Mouse (Mus musculus): Measurements from ENCODE around the gene Dennd4a.

The Dennd4a gene

DNA sequence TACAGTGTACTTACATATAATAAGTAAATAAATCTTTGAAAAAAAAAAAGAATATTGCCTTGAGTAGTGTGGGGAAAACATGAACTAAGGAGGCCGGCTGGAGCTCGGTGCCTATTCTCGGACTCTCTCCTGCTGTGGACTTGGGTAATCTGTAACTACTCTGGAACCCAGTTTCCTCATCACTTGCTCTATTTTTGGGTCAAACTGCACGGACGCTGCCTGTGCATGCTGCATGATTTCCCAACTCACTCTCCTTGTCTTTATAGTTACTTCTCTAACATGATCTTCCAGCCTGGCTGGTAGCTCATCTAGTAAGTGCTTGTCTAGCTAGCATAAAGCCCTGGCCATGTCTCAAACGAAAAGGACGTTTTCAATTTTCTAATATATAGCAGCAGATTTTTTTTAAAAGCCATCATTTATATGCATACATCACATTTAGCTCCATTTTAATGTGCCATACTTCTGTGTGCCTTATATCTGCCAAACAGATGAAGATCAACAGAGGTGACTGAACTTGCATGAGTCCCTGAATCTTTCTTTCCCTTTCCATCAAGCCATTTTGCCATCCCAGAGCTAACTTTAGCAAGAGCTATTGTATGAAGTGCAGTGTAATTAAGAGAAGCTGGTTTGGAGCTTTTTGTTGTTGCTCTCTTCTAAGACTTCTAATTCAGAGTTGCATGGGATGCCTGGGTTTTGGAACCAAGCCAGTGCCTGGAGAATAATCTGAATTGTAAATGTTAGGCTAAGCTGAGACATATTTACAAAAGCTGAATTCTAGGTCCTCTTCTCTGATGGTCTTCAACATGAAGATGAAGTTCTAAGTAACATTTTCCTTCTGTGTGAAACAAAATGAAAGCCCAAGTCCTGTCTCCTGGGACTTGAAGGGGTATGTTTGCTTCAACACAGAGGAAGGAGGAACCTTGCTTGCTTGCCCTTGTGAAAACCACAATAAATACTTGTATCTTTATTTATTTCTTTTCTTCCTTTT, 20.2 kb upstream of the Dennd4a start:
- no peak for DNase-seq

DNA sequence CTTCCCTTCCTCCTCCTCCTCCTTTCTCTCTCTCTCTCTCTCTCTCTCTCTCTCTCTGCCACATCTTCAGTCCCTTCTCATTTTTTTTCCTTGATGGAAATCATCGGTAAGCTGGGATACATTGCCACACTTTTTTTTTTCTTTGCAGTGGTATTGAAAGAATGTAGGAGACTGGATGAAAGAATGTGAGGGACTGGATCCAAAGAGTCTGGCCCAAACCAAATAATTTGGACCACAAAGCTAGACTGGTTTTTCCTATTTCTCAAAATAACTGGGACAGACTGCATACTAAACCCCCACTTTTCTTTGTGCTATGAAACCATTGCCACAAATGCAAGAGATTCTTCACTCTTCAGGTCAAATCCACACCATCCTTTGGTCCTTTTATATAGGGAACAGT, 19.5 kb upstream of the Dennd4a start:
- no peak for DNase-seq

DNA sequence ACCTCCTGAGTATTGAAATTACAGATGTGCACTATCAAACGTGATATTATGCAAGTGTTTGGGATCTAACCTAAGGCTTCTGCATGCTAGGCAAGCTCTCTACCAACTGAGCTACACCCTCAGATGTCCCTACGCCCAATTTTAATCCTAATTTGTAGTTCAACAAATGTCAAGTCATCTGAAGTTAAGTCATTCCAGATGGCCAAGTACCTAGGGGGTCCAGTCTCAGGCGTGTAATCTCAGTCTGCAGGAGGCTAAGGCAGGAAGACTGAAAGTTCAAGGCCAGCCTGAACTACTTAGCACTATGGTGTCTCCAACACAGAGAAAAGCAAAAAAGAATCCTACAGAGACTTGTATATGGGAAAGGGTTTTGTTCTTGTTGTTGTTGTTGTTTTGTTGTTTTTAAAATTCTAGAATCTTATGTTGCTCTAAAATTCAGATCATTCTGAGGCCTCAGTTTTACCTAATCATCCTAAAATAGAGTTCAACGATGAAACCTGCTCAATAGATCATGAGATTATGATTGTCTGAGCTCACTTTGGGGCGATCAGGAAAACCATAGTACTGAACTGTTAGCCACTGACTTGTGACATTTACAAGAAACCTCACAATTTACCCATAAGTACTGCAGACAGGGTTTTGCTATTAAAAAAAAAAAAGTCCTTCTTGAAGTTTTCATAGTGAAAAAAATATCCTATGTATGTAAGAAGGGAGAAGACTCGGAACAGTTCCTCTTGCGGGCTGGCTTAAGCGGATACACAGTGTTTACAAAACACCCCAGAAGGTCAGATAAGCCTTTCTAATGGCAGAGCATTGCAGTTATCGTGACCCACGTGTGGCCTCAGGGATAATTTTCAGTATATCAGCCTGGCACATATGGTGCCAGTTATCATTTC, 18.5 kb upstream of the Dennd4a start:
- no peak for DNase-seq

DNA sequence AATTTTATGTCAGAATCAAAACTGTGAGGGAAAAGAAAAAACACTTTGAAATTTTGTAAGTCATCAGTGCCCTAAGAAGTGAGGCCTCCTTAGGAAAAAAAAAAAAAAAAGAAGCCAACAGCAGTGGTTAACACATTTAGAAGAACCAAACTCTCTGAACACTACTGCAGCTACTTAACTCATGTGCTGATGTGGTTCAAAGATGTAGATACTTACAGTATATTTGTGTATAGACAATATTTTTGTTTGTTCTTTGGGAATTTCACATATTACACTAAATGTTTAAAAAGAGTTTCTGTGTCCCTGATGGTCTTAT, 17.9 kb upstream of the Dennd4a start:
- DNase-seq: no peak

DNA sequence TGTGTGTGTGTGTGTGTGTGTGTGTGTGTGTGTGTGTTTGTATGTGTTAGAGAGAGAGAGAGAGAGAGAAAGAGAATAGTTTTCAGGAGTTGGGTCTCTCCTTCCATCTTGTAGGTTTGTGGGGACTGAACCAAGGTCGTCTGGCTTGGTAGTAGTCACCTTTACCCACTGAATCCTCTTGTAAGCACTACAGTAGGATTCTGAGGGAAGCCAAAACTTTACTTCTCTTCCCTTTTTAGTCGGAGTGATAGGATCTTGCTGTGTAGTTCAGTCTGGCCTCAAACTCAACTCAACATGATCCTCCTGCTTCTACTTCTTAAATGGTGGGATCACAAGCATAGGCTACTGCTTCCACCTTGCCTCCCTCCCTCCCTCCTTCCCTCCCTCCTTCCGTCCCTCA, 17.3 kb upstream of the Dennd4a start:
- DNase-seq: no peak

DNA sequence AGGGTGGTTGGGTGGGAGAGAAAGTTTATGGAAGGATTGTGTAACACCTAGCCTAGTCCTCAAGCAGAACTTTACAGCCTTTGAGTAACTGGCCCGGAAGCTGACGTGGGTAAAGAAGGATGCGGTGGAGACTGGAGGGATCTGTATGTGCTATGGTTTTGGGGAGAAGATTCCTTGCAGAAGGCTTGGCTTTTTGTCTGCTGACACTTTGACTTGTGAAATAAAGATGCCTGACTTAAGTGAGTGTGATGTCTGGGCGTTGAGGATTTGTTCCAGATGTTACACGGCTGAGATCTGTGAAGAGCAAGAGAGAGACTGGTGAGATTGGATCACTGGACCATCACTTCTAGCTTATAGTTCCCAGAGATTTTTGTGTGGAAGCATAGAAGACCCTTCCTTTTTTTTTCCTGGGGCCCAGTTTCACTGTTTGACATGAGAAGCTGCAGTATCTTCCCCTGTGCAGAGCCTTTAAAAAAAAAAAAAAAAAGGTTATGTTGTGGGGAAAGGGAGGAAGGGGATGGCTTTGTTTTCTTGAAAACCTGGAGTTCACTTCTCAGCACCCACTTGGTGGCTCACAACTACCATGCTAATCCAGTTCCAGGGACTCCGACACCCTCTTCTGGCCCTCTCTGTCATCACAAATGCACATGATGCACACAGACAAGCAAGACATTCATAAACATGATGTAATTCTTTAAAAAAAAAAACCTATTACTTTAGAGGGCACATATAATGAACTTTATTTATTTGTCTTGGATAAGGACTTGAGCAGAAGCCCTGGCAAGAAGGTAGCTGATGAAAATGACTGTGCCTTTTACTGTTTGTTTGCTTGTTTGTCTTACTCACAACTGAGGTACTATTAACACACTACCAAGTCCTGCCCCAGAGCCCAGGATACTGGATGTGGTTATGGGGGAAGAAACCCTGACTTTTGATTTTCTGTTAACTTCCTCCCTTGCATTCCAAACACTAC, 16.4 kb upstream of the Dennd4a start:
- DNase-seq: no peak

DNA sequence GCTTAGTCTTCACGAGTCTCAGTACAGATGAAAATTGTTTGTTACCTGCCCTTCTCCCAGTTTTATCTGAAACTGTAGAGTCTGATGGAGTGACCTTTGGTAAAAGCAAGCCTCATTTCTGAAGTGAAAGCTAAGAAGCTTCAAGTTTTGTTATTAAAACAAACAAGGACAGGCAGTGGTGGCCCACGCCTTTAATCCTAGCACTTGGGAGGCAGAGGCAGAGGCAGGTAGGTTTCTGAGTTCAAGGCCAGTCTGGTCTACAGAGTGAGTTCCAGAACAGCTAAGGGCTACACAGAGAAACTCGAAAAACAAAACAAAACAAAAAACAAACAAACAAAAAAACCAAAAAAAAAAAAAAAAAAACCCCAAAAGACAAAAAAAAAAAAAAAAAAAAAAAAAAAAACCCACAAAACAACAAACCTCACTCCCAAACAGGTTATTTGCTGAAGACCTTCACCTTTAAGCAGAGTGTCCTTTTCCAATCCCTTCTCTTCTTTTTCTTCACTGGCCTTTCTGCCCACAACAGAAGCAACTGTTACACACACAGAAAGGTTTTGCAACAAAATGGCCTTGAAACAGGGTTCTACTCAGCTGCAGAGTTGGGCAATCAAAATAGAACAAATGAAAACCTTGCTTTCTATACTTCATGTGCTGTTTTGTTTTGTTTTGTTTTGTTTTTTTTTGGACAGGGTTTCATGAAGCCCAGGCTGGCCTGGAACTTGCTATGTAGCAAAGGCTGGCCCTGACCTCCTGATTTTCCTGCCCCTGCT, 15.1 kb upstream of the Dennd4a start:
- DNase-seq: no peak

DNA sequence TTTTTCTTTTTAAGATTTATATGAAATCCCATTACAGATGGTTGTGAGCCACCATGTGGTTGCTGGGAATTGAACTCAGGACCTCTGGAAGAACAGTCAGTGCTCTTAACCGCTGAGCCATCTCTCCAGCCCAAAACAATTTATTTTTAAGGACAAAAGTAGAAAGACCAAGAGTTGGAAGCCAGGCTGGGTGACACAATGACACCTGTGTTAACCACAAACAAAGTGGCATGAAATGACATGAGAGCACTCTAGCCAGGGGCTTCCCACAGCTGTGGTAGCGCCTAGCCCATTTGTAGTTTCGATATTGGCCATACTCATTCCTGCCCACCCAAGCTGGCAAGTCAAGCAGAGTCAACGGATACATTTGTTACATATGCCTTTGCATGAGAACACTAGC, 13.7 kb upstream of the Dennd4a start:
- DNase-seq: no peak

DNA sequence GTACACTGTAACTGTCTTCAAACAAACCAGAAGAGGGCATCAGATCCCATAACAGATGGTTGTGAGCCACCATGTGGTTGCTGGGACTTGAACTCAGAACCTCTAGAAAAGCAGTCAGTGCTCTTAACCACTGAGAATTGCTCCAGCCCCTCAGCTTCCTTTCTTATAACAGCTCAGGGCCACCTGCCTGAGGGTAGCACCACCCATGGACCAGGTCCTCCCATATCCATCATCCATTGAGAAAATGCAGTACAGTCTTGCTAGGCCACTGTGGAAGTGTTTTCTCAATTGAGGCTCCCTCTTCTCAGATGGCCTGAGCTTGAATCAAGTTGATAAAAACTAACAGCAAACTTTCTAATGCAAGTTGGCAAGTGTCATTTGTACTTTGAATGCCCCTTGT, 13.0 kb upstream of the Dennd4a start:
- DNase-seq: no peak

DNA sequence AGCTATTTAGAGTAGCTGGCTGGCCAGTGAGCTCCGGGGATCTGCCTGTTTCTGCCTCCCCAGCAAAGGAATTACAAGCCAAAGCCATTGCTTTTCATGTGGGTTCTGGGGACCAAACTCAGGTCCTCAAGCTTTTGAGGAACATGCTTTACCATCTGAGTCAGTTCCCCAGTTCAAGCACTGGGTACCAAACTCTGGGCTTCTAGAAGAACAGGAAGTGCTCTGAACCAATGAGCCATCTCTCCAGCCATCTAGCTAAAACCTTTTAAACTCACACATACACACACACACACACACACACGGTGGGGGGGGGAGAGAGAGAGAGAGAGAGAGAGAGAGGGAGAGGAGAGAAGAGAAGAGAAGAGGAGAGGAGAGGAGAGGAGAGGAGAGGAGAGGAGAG, 12.3 kb upstream of the Dennd4a start:
- DNase-seq: no peak

DNA sequence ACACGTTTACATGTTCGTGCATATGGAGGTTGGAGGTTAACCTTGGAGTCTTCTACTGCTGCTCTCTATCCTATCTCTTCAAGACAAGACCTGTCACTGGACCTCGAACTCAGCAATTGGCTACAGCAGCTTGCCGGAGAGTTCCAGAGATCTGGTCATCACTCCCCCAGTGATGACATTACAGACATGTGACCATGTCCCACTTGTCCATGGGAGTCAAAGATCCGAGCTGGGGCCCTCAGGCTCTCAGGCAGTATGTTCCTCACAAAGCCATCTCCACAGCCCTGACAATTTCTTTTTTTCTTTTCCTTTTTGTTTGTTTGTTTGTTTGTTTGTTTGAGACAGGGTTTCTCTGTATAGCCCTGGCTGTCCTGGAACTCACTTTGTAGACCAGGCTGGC, 11.6 kb upstream of the Dennd4a start:
- no peak for DNase-seq

DNA sequence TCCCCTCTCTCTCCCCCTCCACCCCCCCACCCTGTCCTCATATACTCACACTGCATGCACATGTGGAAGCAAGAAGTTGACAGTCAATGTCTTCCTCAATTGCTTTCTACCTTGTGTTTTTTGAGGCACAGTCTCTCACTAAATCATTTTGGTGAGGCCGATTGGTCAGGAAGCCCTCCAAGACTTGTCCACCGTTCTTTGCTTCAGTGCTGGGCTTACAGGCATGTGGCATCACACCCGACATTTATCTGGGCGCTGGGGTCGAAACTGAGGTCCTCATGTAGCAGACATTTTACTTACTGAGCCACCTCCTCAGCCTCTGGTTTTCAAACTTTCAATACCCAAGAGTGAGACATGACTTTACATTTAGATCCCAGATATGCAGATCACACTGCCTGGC, 8.6 kb upstream of the Dennd4a start:
- no peak for DNase-seq

DNA sequence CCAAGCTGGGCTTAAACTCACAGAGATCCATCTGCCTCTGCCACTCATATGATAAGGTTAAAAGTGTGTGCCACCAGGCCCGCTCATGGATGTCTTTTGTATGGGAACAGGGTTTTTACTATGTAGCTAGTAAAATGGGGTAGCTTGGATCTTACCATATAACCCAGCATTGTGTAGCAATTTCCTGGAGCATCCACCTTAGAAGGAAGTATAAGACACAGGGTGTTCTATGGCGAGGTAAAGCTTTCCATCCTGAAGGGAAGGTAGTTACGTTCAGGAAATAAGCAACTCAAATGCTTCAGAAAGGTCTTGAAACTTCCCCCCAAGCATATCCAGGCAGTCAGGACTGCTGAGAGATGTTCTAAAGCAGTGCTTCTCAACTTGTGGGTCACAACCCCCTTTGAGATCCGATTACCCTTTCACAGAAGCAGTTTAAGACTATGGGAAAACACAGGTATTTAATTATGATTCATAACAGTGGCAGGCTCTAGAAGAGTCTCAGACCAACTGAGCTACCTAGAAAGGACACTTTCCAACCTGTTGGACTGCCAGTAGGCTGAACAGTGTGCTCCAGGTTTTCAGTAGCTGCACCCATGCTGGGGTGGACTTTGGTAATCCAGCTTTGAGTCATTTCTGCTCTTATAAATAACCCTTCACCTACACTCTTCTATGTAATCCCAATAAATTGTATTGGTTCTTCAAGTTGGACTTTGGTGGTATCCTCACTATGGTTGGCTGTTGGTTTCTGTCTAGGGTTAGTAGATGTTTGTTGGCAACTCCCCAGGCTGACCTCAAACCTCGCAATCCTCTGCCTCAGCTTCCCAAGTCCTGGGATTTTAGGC, 7.5 kb upstream of the Dennd4a start:
- no peak for DNase-seq

DNA sequence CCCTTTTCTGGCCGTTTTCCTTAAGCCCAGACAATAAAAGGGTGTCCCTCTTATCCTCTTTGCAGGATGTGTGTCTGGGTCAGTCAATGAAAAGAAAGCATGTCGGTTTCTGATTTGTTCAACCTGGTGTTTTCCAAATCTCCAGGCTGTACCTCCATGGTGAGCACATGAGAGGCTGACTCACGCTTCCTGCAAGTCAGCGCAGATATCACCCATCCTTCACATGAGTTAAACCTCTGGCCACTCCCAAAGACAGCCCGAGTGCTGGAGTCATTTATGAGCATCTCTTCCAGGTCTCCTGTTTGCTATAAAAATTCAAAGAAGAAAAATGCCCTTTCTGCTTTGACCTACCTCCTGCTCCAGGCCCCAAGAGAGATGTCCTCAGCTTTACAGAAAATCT, 5.3 kb upstream of the Dennd4a start:
- DNase-seq: no peak

DNA sequence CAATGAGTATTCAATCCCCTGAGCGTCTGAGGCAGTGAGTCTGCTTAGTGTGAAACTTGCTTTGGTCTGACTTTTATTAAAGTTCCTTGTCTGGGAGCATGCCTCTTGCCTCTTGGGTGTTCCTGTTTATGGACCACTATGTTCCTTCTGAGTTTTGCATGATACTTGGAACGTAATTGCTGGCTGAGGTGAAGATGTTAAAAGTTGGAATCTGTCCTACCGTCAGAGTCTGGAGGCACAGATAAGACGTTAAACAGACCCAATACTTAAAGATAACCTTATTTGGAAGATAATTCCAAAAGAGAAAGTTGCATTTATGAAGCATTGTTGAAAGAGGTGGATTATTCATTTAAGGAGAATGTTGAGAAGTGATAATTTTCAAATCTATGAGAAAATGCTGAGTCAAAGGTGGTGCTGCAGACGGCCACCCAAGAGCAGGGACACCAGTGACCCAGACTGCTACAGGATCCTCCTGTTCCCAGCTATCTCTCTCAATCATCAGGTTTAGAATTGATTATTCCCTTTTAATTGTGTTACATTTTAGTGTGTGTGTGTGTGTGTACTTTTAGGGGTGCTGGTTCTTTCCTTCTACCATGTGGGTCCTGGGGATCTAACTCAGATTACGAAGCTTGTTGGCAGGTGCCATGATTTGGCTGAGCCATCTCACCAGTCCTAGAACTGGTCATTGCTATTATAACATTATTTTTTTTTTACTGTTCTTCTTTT, 4.6 kb upstream of the Dennd4a start:
- no peak for DNase-seq

DNA sequence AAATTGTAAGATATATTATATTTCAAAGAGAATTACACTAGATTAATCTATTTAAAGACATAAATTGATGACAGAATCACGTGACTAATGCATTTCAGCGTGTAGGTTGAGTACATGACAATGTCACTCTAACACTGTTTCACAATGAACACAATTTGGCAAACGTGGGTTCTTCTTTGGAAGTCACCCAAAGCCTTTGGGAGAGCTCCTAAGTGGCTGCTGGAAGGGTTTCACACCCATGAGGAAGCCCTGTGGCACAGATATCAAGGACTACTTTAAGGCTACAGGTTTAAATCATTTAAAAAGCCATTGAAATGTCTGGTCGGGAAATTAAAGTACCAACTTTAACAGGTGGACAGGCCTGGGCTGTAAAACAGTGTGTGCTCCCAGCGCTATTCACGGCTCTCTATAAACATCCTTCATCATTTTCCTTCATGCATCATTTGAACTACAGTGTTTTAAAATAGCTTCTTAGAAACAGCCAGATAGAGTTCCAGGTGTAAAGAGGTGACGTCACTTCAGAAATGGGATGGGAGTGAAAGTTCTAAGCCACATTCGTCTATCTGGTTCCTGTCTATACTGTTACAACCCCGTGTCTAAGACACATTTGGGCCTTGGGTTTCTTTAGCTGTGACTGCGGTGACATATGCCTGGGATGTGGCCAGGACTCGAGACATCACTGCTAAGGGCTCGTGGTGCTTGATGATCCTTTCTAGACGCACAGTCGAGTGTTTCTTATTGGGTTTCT, 3.9 kb upstream of the Dennd4a start:
- no peak for DNase-seq

DNA sequence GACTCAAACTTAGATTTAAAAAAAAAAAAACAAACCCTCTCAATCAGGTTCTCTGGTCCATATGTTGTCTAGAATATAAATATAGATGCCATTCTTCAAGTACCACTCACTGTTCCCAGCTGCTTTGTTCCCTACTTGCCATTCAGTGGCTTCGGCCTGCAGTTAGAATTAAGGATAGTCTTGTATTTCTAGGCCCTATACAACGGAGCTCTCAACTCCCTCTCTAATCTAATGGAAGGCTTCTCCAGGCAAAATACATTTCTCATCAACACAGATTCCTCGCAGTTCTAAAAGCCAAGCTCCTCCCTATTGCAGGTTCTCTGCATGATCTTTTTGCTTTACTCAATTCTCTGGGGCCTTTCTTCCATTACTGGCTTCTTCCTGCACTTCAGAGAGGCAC, 1.3 kb upstream of the Dennd4a start:
- DNase-seq: no peak

DNA sequence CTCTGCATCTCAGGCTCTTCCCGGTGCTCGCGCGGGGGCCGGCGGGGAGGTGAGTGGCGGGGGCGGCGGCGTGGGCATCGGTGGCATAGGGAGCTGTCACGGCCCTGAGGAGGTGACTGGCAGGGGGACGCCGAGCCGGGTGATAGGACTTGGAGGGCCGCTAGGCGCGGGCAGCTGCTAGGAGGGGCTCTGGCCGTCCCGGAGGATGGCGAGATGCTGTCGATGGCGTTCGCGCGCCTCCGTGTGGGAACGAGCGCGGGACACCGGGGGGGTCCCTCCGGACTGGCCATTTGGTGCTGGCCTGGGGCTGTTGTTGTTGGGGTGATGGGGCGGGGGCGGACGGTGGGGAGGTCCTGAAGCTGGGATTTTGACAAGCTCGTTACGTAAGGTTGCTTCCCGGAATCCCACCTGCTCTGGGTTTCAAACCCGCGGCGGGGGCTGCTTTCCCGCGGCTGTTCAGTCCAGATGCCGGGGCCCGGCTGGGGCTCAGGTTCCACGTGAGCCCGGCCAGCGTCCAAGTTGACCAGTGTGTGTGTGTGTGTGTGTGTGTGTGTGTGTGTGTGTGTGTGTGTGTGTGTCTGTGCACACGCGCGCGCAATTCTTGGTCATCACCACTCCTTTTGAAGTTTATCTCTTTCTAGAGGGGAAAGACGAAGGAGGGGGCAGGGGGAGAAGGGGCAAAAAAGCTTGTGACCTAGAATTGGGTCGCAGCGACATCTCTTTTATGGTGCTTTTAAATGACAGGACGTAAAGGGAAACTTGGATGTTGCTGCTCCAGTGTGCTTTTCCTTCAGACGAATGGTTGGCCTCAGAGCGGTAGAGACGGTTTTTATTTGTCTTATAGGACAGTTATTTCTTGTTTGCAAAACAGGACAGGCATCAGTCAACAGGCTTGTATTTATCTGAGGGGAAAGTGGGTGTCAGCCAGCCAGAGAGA, 666 bp downstream of the Dennd4a start:
- peak; percentile 49 for DNase-seq
